Mouse (Mus musculus): ENCODE measurements around the gene Arhgef2. TPM values are rescaled to one million over a fixed set of nuclear protein-coding genes. Genes with fewer than 3 reads are reported as not detected.
A peak's percentile ranks its signal among the peaks of the same experiment; 100 is the strongest.

Gene Arhgef2
- polyA plus RNA-seq, 1 experiment from 2014 or later = 41.5 TPM

GRCm38 (mm10) chr3:88628766-88629165, 23.0 kb downstream of the Arhgef2 start:
- Histone ChIP-seq H3K9ac (ENCODE audit: low read depth, low read length) (no peak overlapping the region), H3K9me3 (ENCODE audit: control insufficient read depth, low read length) (no peaks in the 10 kb centered on the region), H3K27me3 (replicated peaks; ENCODE audit: control insufficient read depth, insufficient read depth, low read length) (no peaks in the 10 kb centered on the region), H3K4me2 (ENCODE audit: low read depth, low read length) (no peak overlapping the region), H3K27ac (ENCODE audit: low read length) (no peak overlapping the region), H3K4me1 (ENCODE audit: control insufficient read depth, insufficient read depth, low read length) (peaks cover 30% of the 10 kb centered on the region), H3K36me3 (ENCODE audit: control insufficient read depth, insufficient read depth, low read length) (peaks cover 12% of the 10 kb centered on the region; the same call in 1 of the 2 replicates), H3K4me3 (ENCODE audit: low read length) (no peak overlapping the region)
- 51% methylated on average over 4 of the region's 4 CpGs for WGBS
- ATAC-seq = no peak

GRCm38 (mm10) chr3:88629244-88629643, 23.5 kb downstream of the Arhgef2 start:
- Histone ChIP-seq H3K9ac (ENCODE audit: low read depth, low read length) (no peak overlapping the region), H3K4me1 (ENCODE audit: control insufficient read depth, insufficient read depth, low read length) (peaks cover 26% of the 10 kb centered on the region), H3K27me3 (replicated peaks; ENCODE audit: control insufficient read depth, insufficient read depth, low read length) (no peaks in the 10 kb centered on the region), H3K4me3 (ENCODE audit: low read length) (no peak overlapping the region), H3K36me3 (ENCODE audit: control insufficient read depth, insufficient read depth, low read length) (peaks cover 12% of the 10 kb centered on the region; the same call in 1 of the 2 replicates), H3K4me2 (ENCODE audit: low read depth, low read length) (no peak overlapping the region), H3K9me3 (ENCODE audit: control insufficient read depth, low read length) (no peaks in the 10 kb centered on the region), H3K27ac (ENCODE audit: low read length) (no peak overlapping the region)
- no peak for ATAC-seq
- WGBS = 81% methylated on average over 13 of the region's 13 CpGs

- H3K4me3 ChIP-seq (ENCODE audit: low read length) = no peak overlapping the region
- WGBS = 76% methylated on average over 9 of the region's 9 CpGs
- peaks cover 20% of the 10 kb centered on the region; the same call in 1 of the 2 replicates for H3K36me3 ChIP-seq (ENCODE audit: control insufficient read depth, insufficient read depth, low read length)
- no peak overlapping the region for H3K4me2 ChIP-seq (ENCODE audit: low read depth, low read length)
- peaks cover 18% of the 10 kb centered on the region for H3K4me1 ChIP-seq (ENCODE audit: control insufficient read depth, insufficient read depth, low read length)
- no peak overlapping the region for H3K9ac ChIP-seq (ENCODE audit: low read depth, low read length)
- no peaks in the 10 kb centered on the region for H3K9me3 ChIP-seq (ENCODE audit: control insufficient read depth, low read length)
- no peaks in the 10 kb centered on the region for H3K27me3 ChIP-seq (replicated peaks; ENCODE audit: control insufficient read depth, insufficient read depth, low read length)
- no peak overlapping the region for H3K27ac ChIP-seq (ENCODE audit: low read length)
- no peak for ATAC-seq
Observed at GRCm38 (mm10) chr3:88630018-88630417, 24.3 kb downstream of the Arhgef2 start.

GRCm38 (mm10) chr3:88630849-88631341, 25.1 kb downstream of the Arhgef2 start:
- WGBS = 63% methylated on average over 6 of the region's 6 CpGs
- ATAC-seq = no peak
- H3K9ac ChIP-seq (ENCODE audit: low read depth, low read length) = no peak overlapping the region
- H3K4me3 ChIP-seq (ENCODE audit: low read length) = no peak overlapping the region
- peaks cover 15% of the 10 kb centered on the region for H3K4me1 ChIP-seq (ENCODE audit: control insufficient read depth, insufficient read depth, low read length)
- no peaks in the 10 kb centered on the region for H3K27me3 ChIP-seq (replicated peaks; ENCODE audit: control insufficient read depth, insufficient read depth, low read length)
- H3K9me3 ChIP-seq (ENCODE audit: control insufficient read depth, low read length) = no peaks in the 10 kb centered on the region
- H3K4me2 ChIP-seq (ENCODE audit: low read depth, low read length) = no peak overlapping the region
- peak overlapping the region; percentile 21; the same call in 1 of the 2 replicates for H3K27ac ChIP-seq (ENCODE audit: low read length)
- peaks cover 27% of the 10 kb centered on the region for H3K36me3 ChIP-seq (ENCODE audit: control insufficient read depth, insufficient read depth, low read length)

GRCm38 (mm10) chr3:88631921-88632587, 26.3 kb downstream of the Arhgef2 start:
- H3K27ac ChIP-seq (ENCODE audit: low read length) = no peak overlapping the region
- H3K4me3 ChIP-seq (ENCODE audit: low read length) = no peak overlapping the region
- H3K4me2 ChIP-seq (ENCODE audit: low read depth, low read length) = no peak overlapping the region
- 63% methylated on average over 12 of the region's 12 CpGs for WGBS
- peaks cover 39% of the 10 kb centered on the region for H3K36me3 ChIP-seq (ENCODE audit: control insufficient read depth, insufficient read depth, low read length)
- H3K9me3 ChIP-seq (ENCODE audit: control insufficient read depth, low read length) = no peaks in the 10 kb centered on the region
- no peak overlapping the region for H3K9ac ChIP-seq (ENCODE audit: low read depth, low read length)
- no peak; the same call in 1 of the 2 replicates for ATAC-seq
- H3K27me3 ChIP-seq (replicated peaks; ENCODE audit: control insufficient read depth, insufficient read depth, low read length) = no peaks in the 10 kb centered on the region
- H3K4me1 ChIP-seq (ENCODE audit: control insufficient read depth, insufficient read depth, low read length) = peaks cover 4% of the 10 kb centered on the region

- H3K4me3 ChIP-seq (ENCODE audit: low read length) = no peak overlapping the region
- no peaks in the 10 kb centered on the region for H3K9me3 ChIP-seq (ENCODE audit: control insufficient read depth, low read length)
- no peak overlapping the region for H3K27ac ChIP-seq (ENCODE audit: low read length)
- no peak for ATAC-seq
- WGBS = 93% methylated on average over 10 of the region's 10 CpGs
- peaks cover 41% of the 10 kb centered on the region for H3K36me3 ChIP-seq (ENCODE audit: control insufficient read depth, insufficient read depth, low read length)
- H3K9ac ChIP-seq (ENCODE audit: low read depth, low read length) = no peak overlapping the region
- H3K4me1 ChIP-seq (ENCODE audit: control insufficient read depth, insufficient read depth, low read length) = peaks cover 4% of the 10 kb centered on the region
- no peaks in the 10 kb centered on the region for H3K27me3 ChIP-seq (replicated peaks; ENCODE audit: control insufficient read depth, insufficient read depth, low read length)
- H3K4me2 ChIP-seq (ENCODE audit: low read depth, low read length) = no peak overlapping the region
Observed at GRCm38 (mm10) chr3:88633056-88633455, 27.3 kb downstream of the Arhgef2 start.

GRCm38 (mm10) chr3:88635506-88636275, 29.9 kb downstream of the Arhgef2 start:
- H3K9me3 ChIP-seq (ENCODE audit: control insufficient read depth, low read length) = no peaks in the 10 kb centered on the region
- WGBS = 90% methylated on average over 19 of the region's 19 CpGs
- H3K4me1 ChIP-seq (ENCODE audit: control insufficient read depth, insufficient read depth, low read length) = no peaks in the 10 kb centered on the region
- peaks cover 52% of the 10 kb centered on the region for H3K36me3 ChIP-seq (ENCODE audit: control insufficient read depth, insufficient read depth, low read length)
- no peak overlapping the region for H3K27ac ChIP-seq (ENCODE audit: low read length)
- H3K9ac ChIP-seq (ENCODE audit: low read depth, low read length) = no peak overlapping the region
- no peaks in the 10 kb centered on the region for H3K27me3 ChIP-seq (replicated peaks; ENCODE audit: control insufficient read depth, insufficient read depth, low read length)
- no peak overlapping the region for H3K4me3 ChIP-seq (ENCODE audit: low read length)
- ATAC-seq = no peak
- H3K4me2 ChIP-seq (ENCODE audit: low read depth, low read length) = no peak overlapping the region

- Histone ChIP-seq H3K4me1 (ENCODE audit: control insufficient read depth, insufficient read depth, low read length) (no peaks in the 10 kb centered on the region), H3K4me2 (ENCODE audit: low read depth, low read length) (no peak overlapping the region), H3K27me3 (replicated peaks; ENCODE audit: control insufficient read depth, insufficient read depth, low read length) (no peaks in the 10 kb centered on the region), H3K36me3 (ENCODE audit: control insufficient read depth, insufficient read depth, low read length) (peaks cover 55% of the 10 kb centered on the region), H3K9me3 (ENCODE audit: control insufficient read depth, low read length) (no peaks in the 10 kb centered on the region), H3K9ac (ENCODE audit: low read depth, low read length) (no peak overlapping the region), H3K4me3 (ENCODE audit: low read length) (no peak overlapping the region), H3K27ac (ENCODE audit: low read length) (no peak overlapping the region)
- no peak for ATAC-seq
- WGBS = 91% methylated on average over 8 of the region's 8 CpGs
Observed at GRCm38 (mm10) chr3:88636555-88636986, 30.8 kb downstream of the Arhgef2 start.

GRCm38 (mm10) chr3:88637134-88637533, 31.4 kb downstream of the Arhgef2 start:
- Histone ChIP-seq H3K27ac (ENCODE audit: low read length) (no peak overlapping the region), H3K4me1 (ENCODE audit: control insufficient read depth, insufficient read depth, low read length) (no peaks in the 10 kb centered on the region), H3K9me3 (ENCODE audit: control insufficient read depth, low read length) (no peaks in the 10 kb centered on the region), H3K4me3 (ENCODE audit: low read length) (no peak overlapping the region), H3K36me3 (ENCODE audit: control insufficient read depth, insufficient read depth, low read length) (peaks cover 55% of the 10 kb centered on the region), H3K27me3 (replicated peaks; ENCODE audit: control insufficient read depth, insufficient read depth, low read length) (no peaks in the 10 kb centered on the region), H3K4me2 (ENCODE audit: low read depth, low read length) (no peak overlapping the region), H3K9ac (ENCODE audit: low read depth, low read length) (no peak overlapping the region)
- 92% methylated on average over 5 of the region's 5 CpGs for WGBS
- no peak for ATAC-seq

All from intestine, embryonic 16.5 days (tissue).